Mouse (Mus musculus): ENCODE measurements around the gene Haus6. TPM values are rescaled to one million over a fixed set of nuclear protein-coding genes. Genes with fewer than 3 reads are reported as not detected.
A peak's percentile ranks its signal among the peaks of the same experiment; 100 is the strongest.

The Haus6 gene
- polyA plus RNA-seq, 1 experiment from 2014 or later, result 32.6 TPM

GRCm38 (mm10) chr4:86591304-86591703, 20.6 kb downstream of the Haus6 start:
- Histone ChIP-seq H3K27me3 (ENCODE audit: control insufficient read depth, insufficient read depth, low read length) (no peaks in the 10 kb centered on the region), H3K36me3 (replicated peaks; ENCODE audit: control insufficient read depth, insufficient read depth, low read depth, low read length) (no peaks in the 10 kb centered on the region; the same call in 1 of the 2 replicates), H3K4me3 (ENCODE audit: low read depth, low read length) (no peak overlapping the region), H3K4me1 (ENCODE audit: control insufficient read depth, insufficient read depth, low read length) (no peaks in the 10 kb centered on the region), H3K9ac (replicated peaks; ENCODE audit: low read length) (no peak overlapping the region), H3K4me2 (ENCODE audit: low read depth, low read length) (no peak overlapping the region), H3K27ac (replicated peaks; ENCODE audit: low read depth, low read length) (no peak overlapping the region), H3K9me3 (replicated peaks; ENCODE audit: control insufficient read depth, low read length) (no peaks in the 10 kb centered on the region)
- WGBS, result 96% methylated on average over 2 of the region's 2 CpGs
- no peak for ATAC-seq (replicated peaks; ENCODE audit: insufficient number of reproducible peaks, low FRiP score, low TSS enrichment, low read depth)
- no peak for DNase-seq (ENCODE audit: low spot score)

GRCm38 (mm10) chr4:86588236-86588635, 23.6 kb downstream of the Haus6 start:
- Histone ChIP-seq H3K4me2 (ENCODE audit: low read depth, low read length) (no peak overlapping the region), H3K9ac (replicated peaks; ENCODE audit: low read length) (no peak overlapping the region), H3K27ac (replicated peaks; ENCODE audit: low read depth, low read length) (no peak overlapping the region), H3K4me3 (ENCODE audit: low read depth, low read length) (no peak overlapping the region), H3K27me3 (ENCODE audit: control insufficient read depth, insufficient read depth, low read length) (no peaks in the 10 kb centered on the region), H3K4me1 (ENCODE audit: control insufficient read depth, insufficient read depth, low read length) (no peaks in the 10 kb centered on the region), H3K9me3 (replicated peaks; ENCODE audit: control insufficient read depth, low read length) (no peaks in the 10 kb centered on the region), H3K36me3 (replicated peaks; ENCODE audit: control insufficient read depth, insufficient read depth, low read depth, low read length) (peaks cover 5% of the 10 kb centered on the region)
- DNase-seq (ENCODE audit: low spot score), result no peak
- ATAC-seq (replicated peaks; ENCODE audit: insufficient number of reproducible peaks, low FRiP score, low TSS enrichment, low read depth), result no peak
- WGBS, result 86% methylated on average over 3 of the region's 3 CpGs

DNA sequence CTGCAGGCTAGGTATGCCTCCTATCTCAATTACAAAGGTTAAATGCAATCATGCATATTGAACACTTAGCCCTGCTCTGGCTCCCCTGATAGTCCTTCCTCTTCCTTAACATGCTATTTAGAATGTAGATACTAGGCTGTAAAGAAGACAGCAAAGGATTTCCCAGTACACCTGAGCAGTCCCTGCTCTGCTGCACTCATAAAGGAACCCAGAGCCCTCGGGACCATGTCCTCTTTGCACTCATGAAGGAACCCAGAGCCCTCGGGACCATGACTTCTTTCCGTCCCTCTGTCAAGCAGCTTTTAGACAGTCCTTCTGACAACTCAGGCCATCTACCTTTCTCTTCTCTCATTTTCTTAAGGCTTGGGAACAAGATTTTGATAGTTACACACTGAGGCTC, 31.3 kb downstream of the Haus6 start:
- Histone ChIP-seq H3K4me3 (ENCODE audit: low read depth, low read length) (no peak overlapping the region), H3K27ac (replicated peaks; ENCODE audit: low read depth, low read length) (no peak overlapping the region), H3K4me1 (ENCODE audit: control insufficient read depth, insufficient read depth, low read length) (no peaks in the 10 kb centered on the region), H3K4me2 (ENCODE audit: low read depth, low read length) (no peak overlapping the region), H3K36me3 (replicated peaks; ENCODE audit: control insufficient read depth, insufficient read depth, low read depth, low read length) (peaks cover 3% of the 10 kb centered on the region), H3K9ac (replicated peaks; ENCODE audit: low read length) (no peak overlapping the region), H3K9me3 (replicated peaks; ENCODE audit: control insufficient read depth, low read length) (no peaks in the 10 kb centered on the region), H3K27me3 (ENCODE audit: control insufficient read depth, insufficient read depth, low read length) (no peaks in the 10 kb centered on the region)
- 89% methylated on average over 3 of the region's 3 CpGs for WGBS
- no peak for DNase-seq (ENCODE audit: low spot score)
- no peak for ATAC-seq (replicated peaks; ENCODE audit: insufficient number of reproducible peaks, low FRiP score, low TSS enrichment, low read depth)

- Histone ChIP-seq H3K27me3 (ENCODE audit: control insufficient read depth, insufficient read depth, low read length) (no peaks in the 10 kb centered on the region), H3K36me3 (replicated peaks; ENCODE audit: control insufficient read depth, insufficient read depth, low read depth, low read length) (peaks cover 3% of the 10 kb centered on the region), H3K27ac (replicated peaks; ENCODE audit: low read depth, low read length) (no peak overlapping the region), H3K9me3 (replicated peaks; ENCODE audit: control insufficient read depth, low read length) (no peaks in the 10 kb centered on the region), H3K4me1 (ENCODE audit: control insufficient read depth, insufficient read depth, low read length) (no peaks in the 10 kb centered on the region), H3K4me3 (ENCODE audit: low read depth, low read length) (no peak overlapping the region), H3K4me2 (ENCODE audit: low read depth, low read length) (no peak overlapping the region), H3K9ac (replicated peaks; ENCODE audit: low read length) (no peak overlapping the region)
- 66% methylated on average over 4 of the region's 4 CpGs for WGBS
- ATAC-seq (replicated peaks; ENCODE audit: insufficient number of reproducible peaks, low FRiP score, low TSS enrichment, low read depth), result no peak
- no peak for DNase-seq (ENCODE audit: low spot score)
Measured at GRCm38 (mm10) chr4:86580056-86580455, 31.8 kb downstream of the Haus6 start.

DNA sequence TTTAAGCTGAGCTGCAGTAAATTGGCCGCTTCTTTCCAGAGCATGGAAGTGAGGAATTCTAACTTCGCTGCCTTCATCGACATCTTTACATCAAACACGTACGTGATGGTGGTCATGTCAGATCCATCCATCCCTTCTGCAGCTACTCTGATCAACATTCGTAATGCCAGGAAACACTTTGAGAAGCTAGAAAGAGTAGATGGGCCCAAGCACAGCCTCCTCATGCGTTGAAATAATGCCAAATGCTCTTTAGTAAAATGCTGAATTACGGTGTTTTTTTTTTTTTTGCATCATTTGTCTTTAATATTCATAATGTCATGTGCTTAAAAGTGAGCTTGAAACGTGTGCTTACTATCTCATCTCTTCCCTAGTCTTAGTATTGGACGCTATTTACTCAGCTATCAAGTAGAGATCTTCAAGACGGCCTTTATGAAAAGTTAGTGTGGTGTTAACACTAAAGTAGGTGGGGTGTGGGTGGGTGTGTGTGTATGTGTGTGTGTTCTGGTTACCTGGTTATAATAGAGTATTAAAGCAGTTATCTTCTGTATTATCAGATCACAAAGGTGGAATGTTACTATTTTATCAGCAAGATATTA, 35.1 kb downstream of the Haus6 start:
- peak overlapping the region; percentile 88 for H3K4me3 ChIP-seq (ENCODE audit: low read depth, low read length)
- H3K4me1 ChIP-seq (ENCODE audit: control insufficient read depth, insufficient read depth, low read length), result no peaks in the 10 kb centered on the region
- peak overlapping the region; percentile 64 for H3K4me2 ChIP-seq (ENCODE audit: low read depth, low read length)
- H3K27ac ChIP-seq (replicated peaks; ENCODE audit: low read depth, low read length), result no peak overlapping the region
- H3K36me3 ChIP-seq (replicated peaks; ENCODE audit: control insufficient read depth, insufficient read depth, low read depth, low read length), result no peaks in the 10 kb centered on the region; the same call in 1 of the 2 replicates
- H3K9ac ChIP-seq (replicated peaks; ENCODE audit: low read length), result peak overlapping the region; percentile 92
- ATAC-seq (replicated peaks; ENCODE audit: insufficient number of reproducible peaks, low FRiP score, low TSS enrichment, low read depth) (no peak), DNase-seq (ENCODE audit: low spot score) (no peak)
- H3K9me3 ChIP-seq (replicated peaks; ENCODE audit: control insufficient read depth, low read length), result no peaks in the 10 kb centered on the region
- no peaks in the 10 kb centered on the region for H3K27me3 ChIP-seq (ENCODE audit: control insufficient read depth, insufficient read depth, low read length)
- 11% methylated on average over 11 of the region's 11 CpGs for WGBS

GRCm38 (mm10) chr4:86576120-86576541, 35.7 kb downstream of the Haus6 start:
- Histone ChIP-seq H3K27ac (replicated peaks; ENCODE audit: low read depth, low read length) (peak overlapping the region; percentile 92), H3K4me3 (ENCODE audit: low read depth, low read length) (peak overlapping the region; percentile 88), H3K9ac (replicated peaks; ENCODE audit: low read length) (peak overlapping the region; percentile 92), H3K9me3 (replicated peaks; ENCODE audit: control insufficient read depth, low read length) (no peaks in the 10 kb centered on the region), H3K36me3 (replicated peaks; ENCODE audit: control insufficient read depth, insufficient read depth, low read depth, low read length) (no peaks in the 10 kb centered on the region; the same call in 1 of the 2 replicates), H3K4me1 (ENCODE audit: control insufficient read depth, insufficient read depth, low read length) (no peaks in the 10 kb centered on the region), H3K27me3 (ENCODE audit: control insufficient read depth, insufficient read depth, low read length) (no peaks in the 10 kb centered on the region), H3K4me2 (ENCODE audit: low read depth, low read length) (peak overlapping the region; percentile 64)
- ATAC-seq (replicated peaks; ENCODE audit: insufficient number of reproducible peaks, low FRiP score, low TSS enrichment, low read depth) (no peak), DNase-seq (ENCODE audit: low spot score) (peak; percentile 47)
- WGBS, result 0% methylated on average over 20 of the region's 20 CpGs

DNA sequence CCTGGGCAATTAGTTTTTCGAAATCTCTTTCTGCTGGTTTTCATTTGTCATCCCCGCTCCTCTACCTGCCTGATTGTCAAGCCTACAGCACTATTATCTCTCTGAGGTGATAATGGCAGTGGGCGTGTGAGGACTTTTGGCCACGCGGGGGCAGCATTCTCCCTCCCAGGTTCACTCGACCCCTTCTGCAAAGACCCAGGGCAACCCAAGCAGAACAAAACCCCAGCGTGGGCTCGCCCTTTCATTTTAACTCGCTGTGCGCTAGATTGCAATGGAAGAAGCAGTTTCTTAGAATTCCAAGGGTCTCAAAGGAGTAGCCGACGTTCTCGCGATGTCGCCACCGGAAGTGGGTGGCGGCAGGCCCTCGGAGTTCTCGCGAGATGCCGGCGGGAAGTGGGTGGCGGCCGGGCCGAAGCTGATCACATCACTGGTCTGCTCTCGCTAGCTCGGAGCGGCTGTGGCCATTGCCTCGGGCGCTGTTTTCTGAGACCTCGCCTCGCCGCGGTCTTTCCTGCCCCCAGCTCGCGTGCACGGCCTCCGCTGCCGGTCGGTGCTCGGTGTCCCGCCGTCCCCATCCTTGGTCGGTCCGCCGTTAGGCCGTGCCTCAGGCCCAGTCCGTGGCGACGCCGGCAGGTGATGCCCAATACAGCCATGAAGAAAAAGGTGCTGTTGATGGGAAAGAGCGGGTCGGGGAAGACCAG, 36.4 kb downstream of the Haus6 start, which contains the start of gene Rraga:
Gene Rraga, plus strand, starts transcription at position 386 of the 701 bp plus-strand sequence.
- Histone ChIP-seq H3K9me3 (replicated peaks; ENCODE audit: control insufficient read depth, low read length) (no peaks in the 10 kb centered on the region), H3K27ac (replicated peaks; ENCODE audit: low read depth, low read length) (peak within 1 kb of the TSS; percentile 92), H3K4me3 (ENCODE audit: low read depth, low read length) (peak within 1 kb of the TSS; percentile 88), H3K27me3 (ENCODE audit: control insufficient read depth, insufficient read depth, low read length) (no peaks in the 10 kb centered on the region), H3K36me3 (replicated peaks; ENCODE audit: control insufficient read depth, insufficient read depth, low read depth, low read length) (no peaks in the 10 kb centered on the region), H3K9ac (replicated peaks; ENCODE audit: low read length) (peak within 1 kb of the TSS; percentile 92), H3K4me2 (ENCODE audit: low read depth, low read length) (peak within 1 kb of the TSS; percentile 64), H3K4me1 (ENCODE audit: control insufficient read depth, insufficient read depth, low read length) (no peaks in the 10 kb centered on the region)
- peak; percentile 93 for ATAC-seq (replicated peaks; ENCODE audit: insufficient number of reproducible peaks, low FRiP score, low TSS enrichment, low read depth)
- WGBS, result under 1% methylated on average over 53 of the region's 53 CpGs
- peak; percentile 96 for DNase-seq (ENCODE audit: low spot score)

- peak; percentile 40 for ATAC-seq (replicated peaks; ENCODE audit: insufficient number of reproducible peaks, low FRiP score, low TSS enrichment, low read depth)
- no peak for DNase-seq (ENCODE audit: low spot score)
- peak overlapping the region; percentile 92 for H3K27ac ChIP-seq (replicated peaks; ENCODE audit: low read depth, low read length)
- H3K9me3 ChIP-seq (replicated peaks; ENCODE audit: control insufficient read depth, low read length), result no peaks in the 10 kb centered on the region
- peak overlapping the region; percentile 88 for H3K4me3 ChIP-seq (ENCODE audit: low read depth, low read length)
- H3K36me3 ChIP-seq (replicated peaks; ENCODE audit: control insufficient read depth, insufficient read depth, low read depth, low read length), result no peaks in the 10 kb centered on the region
- H3K9ac ChIP-seq (replicated peaks; ENCODE audit: low read length), result peak overlapping the region; percentile 92
- H3K4me1 ChIP-seq (ENCODE audit: control insufficient read depth, insufficient read depth, low read length), result no peaks in the 10 kb centered on the region
- 19% methylated on average over 6 of the region's 6 CpGs for WGBS
- peak overlapping the region; percentile 64 for H3K4me2 ChIP-seq (ENCODE audit: low read depth, low read length)
- H3K27me3 ChIP-seq (ENCODE audit: control insufficient read depth, insufficient read depth, low read length), result no peaks in the 10 kb centered on the region
Measured at GRCm38 (mm10) chr4:86574939-86575282, 36.9 kb downstream of the Haus6 start.
